Mouse (Mus musculus): ENCODE results near the gene Hpca. TPM values are rescaled to one million over a fixed set of nuclear protein-coding genes. Genes with fewer than 3 reads are reported as not detected.

Gene Hpca
- 1 to 10 TPM; 3.6 to 7.8 TPM for total RNA-seq (2021)
- long read RNA-seq, experiment 1, transcript Hpca-201 (4 exons, 1,525 nt): major isoform, 6 of 6 reads
- long read RNA-seq, experiment 1, partial matches to known transcripts: 0 of 6 reads
- long read RNA-seq, experiment 1, other reads (novel, unspliced or antisense): 0 of 6 reads
- long read RNA-seq, experiment 2, partial matches to known transcripts: 0 of 6 reads
- long read RNA-seq, experiment 2, other reads (novel, unspliced or antisense): 2 of 6 reads

- DNase-seq: no peak
These were observed at the start of gene Hpca for GRCm38 (mm10) chr4:129121569-129122086. Gene Hpca, minus strand, starts transcription at chr4:129122036.

GRCm38 (mm10) chr4:129161581-129162255, 39.9 kb upstream of the Hpca start:
- DNase-seq: no peak

DNA sequence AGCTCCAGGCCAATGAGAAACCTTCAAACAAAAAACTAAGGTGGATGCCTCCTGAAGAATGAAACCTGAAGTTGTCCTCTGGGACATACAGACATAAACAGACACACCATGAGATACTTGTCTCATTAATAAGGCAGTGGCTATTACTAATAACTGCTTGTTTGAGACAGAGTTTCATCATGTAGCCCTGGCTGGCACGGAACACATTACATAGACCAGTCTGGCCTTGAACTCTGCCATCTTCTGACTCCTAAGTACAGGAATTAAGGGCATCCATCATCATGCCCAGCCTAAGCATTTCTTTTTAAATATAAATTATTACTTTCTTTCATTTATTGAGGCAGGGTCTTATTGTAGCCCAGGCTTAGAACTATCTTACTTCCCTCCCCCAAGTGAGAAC, 39.2 kb upstream of the Hpca start:
- no peak for DNase-seq

GRCm38 (mm10) chr4:129158549-129158948, 36.7 kb upstream of the Hpca start:
- no peak for DNase-seq

GRCm38 (mm10) chr4:129157541-129157940, 35.7 kb upstream of the Hpca start:
- DNase-seq: no peak

GRCm38 (mm10) chr4:129151276-129151811, 29.5 kb upstream of the Hpca start:
- no peak for DNase-seq

DNA sequence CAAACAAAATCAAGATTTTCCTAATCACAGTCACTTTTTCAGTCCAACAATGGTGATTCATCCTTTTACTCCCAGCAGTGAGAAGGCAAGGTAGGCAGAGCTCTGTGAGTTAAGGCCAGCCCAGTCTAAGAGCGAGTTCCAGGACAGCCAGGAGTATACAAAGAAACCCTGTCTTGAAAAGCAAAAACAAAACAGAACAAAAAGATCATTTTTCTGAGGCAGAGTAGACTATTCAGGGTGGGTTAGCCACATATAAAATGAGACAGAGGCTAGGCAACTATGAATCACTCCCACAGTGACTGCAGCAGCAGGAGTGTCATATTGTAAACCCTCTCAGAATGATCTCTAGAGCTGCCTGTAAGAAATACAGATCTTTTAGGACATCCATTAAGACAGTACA, 27.5 kb upstream of the Hpca start:
- no peak for DNase-seq

DNA sequence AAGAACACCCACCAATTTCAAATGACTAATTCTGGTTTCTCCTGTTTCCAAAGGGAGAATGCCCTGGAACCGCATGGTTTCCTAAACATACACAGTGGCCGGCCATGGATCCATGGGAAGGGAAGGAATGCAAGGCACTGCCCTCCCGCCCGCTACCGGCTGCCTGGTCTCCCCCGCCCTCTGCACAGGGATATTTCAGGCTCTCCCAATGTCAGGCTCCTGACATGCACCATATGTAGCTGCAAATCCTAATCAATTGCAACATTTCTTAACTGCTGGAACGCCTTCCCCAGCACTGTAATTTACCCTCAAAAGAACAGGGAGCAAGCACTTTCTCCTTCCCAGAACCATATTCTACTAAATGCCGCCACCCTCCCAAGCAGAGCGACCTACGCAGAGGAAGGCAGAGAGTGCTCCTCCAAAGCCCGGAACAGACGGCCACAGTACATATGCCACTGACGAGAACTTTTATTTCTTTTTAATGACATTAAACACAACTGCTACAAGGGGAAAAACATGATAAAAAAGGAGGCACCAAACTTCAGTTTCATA, 25.8 kb upstream of the Hpca start:
- DNase-seq: no peak

DNA sequence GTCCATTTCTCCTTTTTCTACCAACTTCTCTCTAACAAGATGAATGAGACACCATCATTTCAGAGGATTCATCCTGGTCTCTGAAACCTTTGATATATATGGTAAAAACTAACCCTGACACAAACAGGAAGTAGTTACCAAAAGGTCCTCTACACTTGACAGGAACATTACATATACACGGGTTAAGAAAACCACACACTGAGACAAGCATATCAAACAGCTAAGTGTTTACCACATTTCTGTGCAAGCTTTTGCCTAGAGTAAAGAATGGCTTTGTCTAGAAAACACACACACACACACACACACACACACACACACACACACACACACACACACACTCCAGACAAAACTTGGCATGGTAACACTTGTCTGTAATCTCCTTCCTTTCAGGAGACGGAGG, 24.6 kb upstream of the Hpca start:
- DNase-seq: no peak

- no peak for DNase-seq
These were observed 24.1 kb upstream of the Hpca start for GRCm38 (mm10) chr4:129145943-129146342.

GRCm38 (mm10) chr4:129145411-129145810, 23.6 kb upstream of the Hpca start:
- DNase-seq: no peak

DNA sequence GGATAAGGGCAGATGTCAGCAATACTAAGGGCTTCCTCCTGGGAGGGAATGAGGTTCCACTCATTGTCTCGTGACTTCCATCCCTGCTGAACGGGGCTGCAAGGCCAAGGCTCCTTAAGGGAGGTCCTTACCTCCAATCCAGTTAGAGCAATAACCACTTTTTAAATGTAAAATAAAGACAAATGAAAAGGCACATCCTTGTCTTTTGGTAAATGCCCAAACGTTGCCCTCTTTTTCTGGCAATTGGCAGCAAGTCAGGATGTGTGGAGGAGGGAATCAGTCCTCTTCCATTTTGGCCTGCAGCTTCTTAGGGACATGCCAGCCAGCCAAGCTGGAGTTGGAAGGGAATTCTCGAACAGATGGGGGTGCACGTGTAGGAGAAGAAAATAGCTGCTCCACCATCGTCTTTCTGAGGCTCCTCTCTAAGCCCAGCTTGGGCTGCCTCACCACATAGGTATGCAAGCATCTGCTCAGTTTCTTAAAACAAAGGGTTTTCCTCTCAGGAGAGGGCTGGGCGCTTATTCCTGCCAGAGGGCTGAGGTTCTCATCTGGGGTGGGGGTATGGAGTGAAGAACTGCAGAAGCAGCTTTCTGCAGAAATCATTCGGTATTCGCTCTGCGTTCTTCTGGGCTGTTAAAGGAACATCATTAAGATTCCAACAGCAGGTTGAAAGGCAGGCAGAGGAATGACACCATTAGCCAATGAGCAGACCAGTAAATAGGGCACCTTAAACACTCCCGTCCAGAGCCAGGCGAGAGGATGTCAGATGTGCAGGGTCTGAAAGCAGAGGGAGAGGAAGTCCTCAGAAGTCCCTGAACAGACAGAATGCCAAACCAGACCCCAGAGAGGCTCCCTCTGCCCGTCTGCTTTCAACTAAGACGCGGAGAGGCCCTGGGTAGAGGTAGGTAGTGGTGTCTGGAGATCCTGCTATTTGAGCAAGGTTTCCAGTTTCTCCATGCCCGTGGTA, 22.8 kb upstream of the Hpca start:
- DNase-seq: no peak

DNA sequence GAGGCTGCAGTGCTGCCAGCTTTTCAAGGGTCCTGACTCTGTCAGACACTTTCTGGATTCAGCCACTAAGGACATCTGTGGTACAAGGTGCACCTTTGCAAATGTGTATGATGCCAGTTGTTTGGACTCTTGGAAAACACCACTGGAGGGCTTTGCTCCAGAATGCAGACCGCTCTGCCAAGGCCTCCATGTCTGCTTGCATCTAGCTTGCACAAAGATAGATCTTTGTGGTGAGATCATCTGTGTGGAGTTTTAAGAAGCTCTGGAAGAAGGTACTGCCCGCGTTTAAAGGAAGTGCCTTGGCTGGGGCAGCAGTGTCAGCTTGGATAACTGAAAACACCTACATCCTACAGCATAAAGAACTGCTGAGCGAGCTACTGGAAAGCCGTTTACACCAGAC, 21.7 kb upstream of the Hpca start:
- DNase-seq: no peak

DNA sequence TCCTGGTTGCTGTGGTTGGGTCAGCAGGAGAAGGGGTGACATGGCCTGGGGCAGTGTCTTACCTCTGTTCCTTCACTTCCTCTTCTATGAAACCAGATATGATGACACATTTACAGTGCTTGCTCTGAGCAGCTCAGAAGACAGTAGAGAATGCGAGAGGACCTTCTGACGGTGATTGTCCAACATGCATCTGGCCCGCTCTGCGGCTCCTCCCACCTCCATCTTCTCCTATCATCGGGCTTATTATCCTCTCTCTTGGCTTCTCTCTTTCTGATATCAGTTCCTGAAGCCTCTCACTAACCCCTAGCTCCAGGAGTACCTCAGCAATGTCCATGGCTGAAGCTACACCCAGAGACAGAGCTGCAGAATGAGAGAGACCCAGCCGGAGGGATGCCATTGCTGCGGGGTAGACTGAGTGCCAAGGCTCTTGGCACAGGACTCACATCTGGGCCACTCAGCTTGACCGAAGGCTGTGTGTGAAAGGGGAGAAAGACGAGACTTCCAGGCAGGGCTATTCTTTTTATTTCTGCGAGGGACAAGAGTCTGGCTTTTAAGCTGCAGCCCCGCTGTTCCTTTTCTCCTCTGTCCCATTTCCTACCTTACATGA, 20.7 kb upstream of the Hpca start:
- peak; percentile 49 for DNase-seq

- peak; percentile 58 for DNase-seq
These were observed 20.0 kb upstream of the Hpca start for GRCm38 (mm10) chr4:129141560-129142438.

GRCm38 (mm10) chr4:129140808-129141207, 19.0 kb upstream of the Hpca start:
- DNase-seq: no peak

DNA sequence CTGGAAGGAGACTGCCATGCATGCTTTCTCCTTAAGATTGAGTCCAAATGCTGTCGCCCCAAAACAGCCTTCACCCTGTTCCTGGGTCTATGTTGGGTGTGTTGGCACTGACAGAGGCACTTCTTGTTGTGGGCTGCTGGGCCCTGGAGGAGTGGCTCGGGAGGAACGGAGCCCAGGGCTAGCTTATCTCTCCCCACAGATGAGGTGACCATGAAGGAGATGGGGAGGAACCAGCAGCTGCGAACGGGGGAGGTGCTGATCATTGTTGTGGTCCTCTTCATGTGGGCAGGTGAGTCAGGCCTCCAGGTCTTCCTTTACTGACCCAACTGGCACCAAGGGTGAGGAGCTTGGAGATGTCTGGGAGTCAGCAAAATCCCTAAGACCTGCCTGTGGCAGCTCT, 17.8 kb upstream of the Hpca start:
- no peak for DNase-seq

DNA sequence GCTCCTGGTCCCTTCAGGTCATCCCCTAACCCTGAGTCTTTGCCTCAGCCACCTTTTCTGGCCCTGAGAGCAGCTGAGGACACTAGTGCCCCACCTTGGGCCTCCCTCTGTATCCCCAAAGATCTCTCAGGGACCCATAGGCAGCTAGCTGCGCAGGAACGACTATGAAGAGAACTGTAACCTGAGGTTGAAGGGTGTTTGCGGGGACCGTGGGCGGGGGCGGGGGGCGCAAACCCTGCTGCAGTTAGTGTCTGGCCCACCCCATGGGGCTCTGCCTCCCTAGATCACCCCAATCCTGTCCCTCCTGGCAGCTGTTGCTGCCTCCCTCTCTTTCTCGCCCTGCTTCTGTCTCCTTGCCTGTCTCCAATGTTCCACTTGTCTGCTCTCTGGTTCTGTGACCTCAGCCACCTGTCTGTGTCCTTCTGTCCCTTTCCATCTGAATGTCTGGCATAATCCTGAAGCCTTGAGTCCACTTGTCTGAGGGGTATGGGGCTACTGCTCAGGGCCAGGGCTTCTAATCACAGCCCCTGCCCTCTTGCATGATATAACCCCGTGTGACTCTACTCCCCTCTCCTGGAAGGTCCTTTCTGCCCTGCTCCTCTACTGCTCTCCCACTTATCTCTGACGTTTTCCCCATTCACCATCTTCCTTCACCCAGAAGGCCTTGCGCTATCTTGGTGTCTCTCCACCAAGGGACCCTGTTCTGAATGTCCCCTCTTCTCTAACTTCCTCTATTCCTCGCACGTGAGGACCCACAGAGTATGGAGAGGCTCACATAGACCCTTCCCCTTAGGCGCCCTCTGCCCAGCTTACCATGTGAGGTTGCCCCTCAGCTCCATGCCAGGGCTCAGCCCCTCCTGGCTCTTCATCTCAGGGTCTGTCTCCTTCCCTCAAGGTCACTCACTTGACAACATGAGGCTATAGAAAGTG, 15.8 kb upstream of the Hpca start:
- no peak for DNase-seq

DNA sequence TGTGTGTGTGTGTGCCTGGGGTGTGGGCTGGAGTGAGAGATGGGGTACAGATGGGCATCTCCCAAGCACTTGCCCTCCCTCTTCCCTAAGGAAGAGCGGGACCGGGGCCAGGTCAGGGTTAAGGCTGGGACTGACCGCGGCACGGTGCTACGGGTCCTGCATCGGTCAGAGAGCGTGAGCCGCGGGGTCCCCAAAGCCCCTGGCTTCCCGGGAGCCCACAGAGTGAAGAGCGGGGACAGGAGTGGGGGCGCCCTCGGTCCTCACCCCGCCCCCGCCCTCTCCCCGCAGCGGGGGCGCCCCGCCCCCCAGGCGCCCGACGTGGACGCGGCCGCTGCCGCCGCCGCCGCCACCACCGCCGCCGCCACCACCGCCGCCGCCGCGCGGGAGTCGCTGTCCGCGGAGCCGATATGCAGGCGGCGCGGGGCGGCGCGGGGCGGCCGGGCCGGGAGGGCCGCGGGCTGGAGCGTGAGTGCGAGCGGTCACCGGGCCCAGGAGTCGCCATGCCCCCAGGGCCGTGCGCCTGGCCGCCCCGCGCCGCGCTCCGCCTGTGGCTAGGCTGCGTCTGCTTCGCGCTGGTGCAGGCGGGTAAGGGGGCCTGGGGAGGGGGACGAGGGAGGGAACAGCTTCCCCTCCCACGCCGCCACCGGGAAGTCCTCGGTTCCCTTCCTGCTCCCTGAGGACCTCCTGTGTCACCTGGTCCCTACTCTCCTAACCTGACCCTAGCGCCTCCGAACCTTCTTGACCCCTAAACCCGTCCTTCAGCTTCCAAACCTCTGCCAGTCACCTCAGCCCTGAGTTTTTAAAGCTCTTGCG, 14.9 kb upstream of the Hpca start, which contains the start of gene Fndc5:
Fndc5 (plus strand) TSS at position 421 of the 813 bp plus-strand sequence.
- peak; percentile 51 for DNase-seq
